Mouse (Mus musculus): ENCODE measurements around the gene Wdr72. TPM values are rescaled to one million over a fixed set of nuclear protein-coding genes. Genes with fewer than 3 reads are reported as not detected.

Gene Wdr72
- polyA plus RNA-seq, 1 experiment from 2014 or later = 0.05 TPM

DNA sequence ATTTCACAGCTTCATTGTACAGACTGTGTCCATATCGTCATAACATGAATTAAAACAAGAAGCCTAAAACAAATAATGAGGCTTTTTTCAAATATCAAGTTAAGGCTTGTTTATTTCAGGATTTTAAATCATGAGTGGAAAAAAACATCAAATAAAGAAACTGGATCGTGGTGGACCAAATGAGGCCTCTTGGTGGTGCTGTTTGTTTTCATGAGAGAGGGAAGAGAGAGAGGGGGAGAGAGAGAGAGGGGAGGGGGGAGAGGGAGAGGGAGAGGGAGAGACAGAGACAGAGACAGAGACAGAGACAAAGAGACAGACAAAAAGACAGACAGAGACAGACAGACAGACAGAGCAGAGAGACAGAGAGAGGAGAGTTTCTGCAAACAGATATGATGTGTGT, 32.5 kb downstream of the Wdr72 start:
- Histone ChIP-seq H3K4me1 (no peaks in the 10 kb centered on the region), H3K36me3 (no peaks in the 10 kb centered on the region), H3K9me3 (replicated peaks) (no peaks in the 10 kb centered on the region), H3K4me3 (no peak overlapping the region), H3K27me3 (replicated peaks) (no peaks in the 10 kb centered on the region), H3K9ac (no peak overlapping the region), H3K27ac (no peak overlapping the region), H3K4me2 (no peak overlapping the region)
- no peak for ATAC-seq
- WGBS (ENCODE audit: insufficient replicate concordance) = 49% methylated on average over 2 of the region's 2 CpGs

- Histone ChIP-seq H3K36me3 (no peaks in the 10 kb centered on the region), H3K9ac (no peak overlapping the region), H3K4me2 (no peak overlapping the region), H3K4me3 (no peak overlapping the region), H3K9me3 (replicated peaks) (no peaks in the 10 kb centered on the region), H3K27ac (no peak overlapping the region), H3K4me1 (no peaks in the 10 kb centered on the region), H3K27me3 (replicated peaks) (no peaks in the 10 kb centered on the region)
- ATAC-seq = no peak
- WGBS (ENCODE audit: insufficient replicate concordance) = 79% methylated on average over 4 of the region's 4 CpGs
These were observed 35.0 kb downstream of the Wdr72 start for GRCm38 (mm10) chr9:74145203-74145602.

GRCm38 (mm10) chr9:74148306-74148705, 38.1 kb downstream of the Wdr72 start:
- 79% methylated on average over 8 of the region's 8 CpGs for WGBS (ENCODE audit: insufficient replicate concordance)

GRCm38 (mm10) chr9:74160361-74160933, 50.3 kb downstream of the Wdr72 start:
- Histone ChIP-seq H3K27me3 (replicated peaks) (no peaks in the 10 kb centered on the region), H3K4me2 (no peak overlapping the region), H3K9me3 (replicated peaks) (no peaks in the 10 kb centered on the region), H3K27ac (no peak overlapping the region), H3K4me3 (no peak overlapping the region), H3K36me3 (no peaks in the 10 kb centered on the region), H3K9ac (no peak overlapping the region), H3K4me1 (no peaks in the 10 kb centered on the region)
- no peak for ATAC-seq
- 71% methylated on average over 11 of the region's 11 CpGs for WGBS (ENCODE audit: insufficient replicate concordance)

More at GRCm38 (mm10) chr9:74148306-74148705, 38.1 kb downstream of the Wdr72 start:
- no peak overlapping the region for H3K9ac ChIP-seq
- no peak overlapping the region for H3K27ac ChIP-seq
- no peaks in the 10 kb centered on the region for H3K9me3 ChIP-seq (replicated peaks)
- no peak overlapping the region for H3K4me2 ChIP-seq
- H3K4me1 ChIP-seq = no peaks in the 10 kb centered on the region
- no peak for ATAC-seq
- H3K27me3 ChIP-seq (replicated peaks) = no peaks in the 10 kb centered on the region
- no peak overlapping the region for H3K4me3 ChIP-seq
- no peaks in the 10 kb centered on the region for H3K36me3 ChIP-seq

GRCm38 (mm10) chr9:74165697-74166096, 55.5 kb downstream of the Wdr72 start:
- no peak overlapping the region for H3K4me2 ChIP-seq
- no peak for ATAC-seq
- WGBS (ENCODE audit: insufficient replicate concordance) = 65% methylated on average over 2 of the region's 2 CpGs
- no peaks in the 10 kb centered on the region for H3K36me3 ChIP-seq
- H3K27ac ChIP-seq = no peak overlapping the region
- H3K4me1 ChIP-seq = no peaks in the 10 kb centered on the region
- H3K9ac ChIP-seq = no peak overlapping the region
- no peaks in the 10 kb centered on the region for H3K27me3 ChIP-seq (replicated peaks)
- H3K4me3 ChIP-seq = no peak overlapping the region
- H3K9me3 ChIP-seq (replicated peaks) = no peaks in the 10 kb centered on the region

GRCm38 (mm10) chr9:74169904-74170303, 59.7 kb downstream of the Wdr72 start:
- Histone ChIP-seq H3K4me2 (no peak overlapping the region), H3K4me3 (no peak overlapping the region), H3K27ac (no peak overlapping the region), H3K9me3 (replicated peaks) (no peaks in the 10 kb centered on the region), H3K9ac (no peak overlapping the region), H3K36me3 (no peaks in the 10 kb centered on the region), H3K27me3 (replicated peaks) (no peaks in the 10 kb centered on the region), H3K4me1 (no peaks in the 10 kb centered on the region)
- ATAC-seq = no peak
- 57% methylated on average over 6 of the region's 6 CpGs for WGBS (ENCODE audit: insufficient replicate concordance)

- Histone ChIP-seq H3K4me3 (no peak overlapping the region), H3K9ac (no peak overlapping the region), H3K4me1 (no peaks in the 10 kb centered on the region), H3K27me3 (replicated peaks) (no peaks in the 10 kb centered on the region), H3K9me3 (replicated peaks) (no peaks in the 10 kb centered on the region), H3K27ac (no peak overlapping the region), H3K4me2 (no peak overlapping the region), H3K36me3 (no peaks in the 10 kb centered on the region)
- no peak for ATAC-seq
- 69% methylated on average over 16 of the region's 16 CpGs for WGBS (ENCODE audit: insufficient replicate concordance)
These were observed 76.7 kb downstream of the Wdr72 start for GRCm38 (mm10) chr9:74186748-74187400.

GRCm38 (mm10) chr9:74187401-74188029, 77.4 kb downstream of the Wdr72 start:
- Histone ChIP-seq H3K4me3 (no peak overlapping the region), H3K9ac (no peak overlapping the region), H3K4me1 (no peaks in the 10 kb centered on the region), H3K4me2 (no peak overlapping the region), H3K27me3 (replicated peaks) (no peaks in the 10 kb centered on the region), H3K36me3 (no peaks in the 10 kb centered on the region), H3K9me3 (replicated peaks) (no peaks in the 10 kb centered on the region), H3K27ac (no peak overlapping the region)
- 71% methylated on average over 8 of the region's 8 CpGs for WGBS (ENCODE audit: insufficient replicate concordance)
- ATAC-seq = no peak

DNA sequence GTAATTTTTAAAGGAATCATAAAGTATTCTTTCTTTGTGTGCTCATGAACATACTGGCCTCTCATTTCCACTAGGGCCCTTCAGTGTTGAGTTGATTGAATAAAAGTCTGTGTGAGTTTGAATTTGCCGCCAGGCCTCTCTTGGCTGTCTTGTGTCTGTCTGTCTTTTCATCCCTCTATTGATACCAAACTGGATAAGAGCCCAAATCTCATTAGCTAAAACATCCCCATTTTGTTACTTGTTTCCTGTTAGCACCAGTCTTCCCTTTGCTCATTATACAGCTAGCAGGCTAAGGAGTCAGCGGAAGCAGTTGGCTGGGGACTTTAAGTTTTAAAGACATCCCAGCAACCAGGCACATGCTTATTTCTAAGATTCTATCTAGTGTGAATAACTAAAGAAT, 84.7 kb downstream of the Wdr72 start:
- Histone ChIP-seq H3K36me3 (no peaks in the 10 kb centered on the region), H3K9me3 (replicated peaks) (no peaks in the 10 kb centered on the region), H3K4me3 (no peak overlapping the region), H3K4me2 (no peak overlapping the region), H3K4me1 (no peaks in the 10 kb centered on the region), H3K27ac (no peak overlapping the region), H3K9ac (no peak overlapping the region), H3K27me3 (replicated peaks) (no peaks in the 10 kb centered on the region)
- ATAC-seq = no peak
- WGBS (ENCODE audit: insufficient replicate concordance) = 74% methylated on average over 2 of the region's 2 CpGs

DNA sequence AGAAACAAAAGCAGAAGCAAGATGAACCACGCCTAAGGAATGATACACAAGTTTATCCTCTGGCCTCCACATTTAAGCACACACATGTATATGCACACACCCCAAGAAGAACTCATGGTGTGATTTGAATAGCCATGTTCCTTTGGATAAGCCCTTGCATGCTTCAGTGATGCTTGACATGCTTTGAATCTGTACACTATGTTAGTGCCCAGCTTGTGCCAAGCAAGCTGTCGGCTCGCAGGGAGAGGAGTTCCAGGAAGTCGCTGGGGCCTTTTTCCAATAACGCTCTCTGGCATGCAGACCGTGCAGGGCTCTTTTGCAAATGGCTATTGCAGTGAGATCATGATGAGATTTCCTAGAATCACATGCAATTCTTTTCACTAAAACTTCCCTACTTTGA, 118.1 kb downstream of the Wdr72 start:
- Histone ChIP-seq H3K9me3 (replicated peaks) (no peaks in the 10 kb centered on the region), H3K4me3 (no peak overlapping the region), H3K9ac (no peak overlapping the region), H3K4me2 (no peak overlapping the region), H3K4me1 (no peaks in the 10 kb centered on the region), H3K27ac (no peak overlapping the region), H3K27me3 (replicated peaks) (no peaks in the 10 kb centered on the region), H3K36me3 (no peaks in the 10 kb centered on the region)
- ATAC-seq = no peak
- 83% methylated on average over 6 of the region's 6 CpGs for WGBS (ENCODE audit: insufficient replicate concordance)

GRCm38 (mm10) chr9:74241292-74241691, 131.1 kb downstream of the Wdr72 start:
- Histone ChIP-seq H3K4me3 (no peak overlapping the region), H3K27me3 (replicated peaks) (no peaks in the 10 kb centered on the region), H3K36me3 (no peaks in the 10 kb centered on the region), H3K9ac (no peak overlapping the region), H3K9me3 (replicated peaks) (no peaks in the 10 kb centered on the region), H3K4me1 (no peaks in the 10 kb centered on the region), H3K4me2 (no peak overlapping the region), H3K27ac (no peak overlapping the region)
- ATAC-seq = no peak
- 57% methylated on average over 5 of the region's 5 CpGs for WGBS (ENCODE audit: insufficient replicate concordance)

DNA sequence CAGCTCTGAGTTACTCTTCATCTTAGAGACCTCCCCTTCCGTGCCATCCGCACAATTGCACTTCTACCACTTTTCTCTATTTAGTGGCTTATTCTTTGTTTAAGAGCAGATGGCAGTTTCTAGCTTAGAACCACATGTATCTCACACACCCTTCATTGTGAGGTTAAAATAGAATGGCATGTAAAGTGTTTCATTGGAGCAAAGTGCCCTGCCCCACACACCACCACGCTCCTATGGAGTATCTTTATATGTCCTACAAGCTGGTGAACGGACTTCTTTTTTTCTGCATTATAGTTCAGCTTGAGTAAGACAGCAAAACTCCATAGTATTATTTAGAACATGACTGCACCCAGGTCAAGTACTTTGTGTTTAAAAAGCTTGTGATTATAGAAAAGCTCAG, 137.9 kb downstream of the Wdr72 start:
- H3K4me1 ChIP-seq = no peaks in the 10 kb centered on the region
- no peaks in the 10 kb centered on the region for H3K36me3 ChIP-seq
- no peak overlapping the region for H3K9ac ChIP-seq
- no peak for ATAC-seq
- no peak overlapping the region for H3K27ac ChIP-seq
- H3K4me3 ChIP-seq = no peak overlapping the region
- 67% methylated on average over 4 of the region's 4 CpGs for WGBS (ENCODE audit: insufficient replicate concordance)
- no peaks in the 10 kb centered on the region for H3K9me3 ChIP-seq (replicated peaks)
- H3K27me3 ChIP-seq (replicated peaks) = no peaks in the 10 kb centered on the region
- H3K4me2 ChIP-seq = no peak overlapping the region

All from liver, embryonic 12.5 days (tissue).